Mouse (Mus musculus): ENCODE results near the gene Gpld1.

DNA sequence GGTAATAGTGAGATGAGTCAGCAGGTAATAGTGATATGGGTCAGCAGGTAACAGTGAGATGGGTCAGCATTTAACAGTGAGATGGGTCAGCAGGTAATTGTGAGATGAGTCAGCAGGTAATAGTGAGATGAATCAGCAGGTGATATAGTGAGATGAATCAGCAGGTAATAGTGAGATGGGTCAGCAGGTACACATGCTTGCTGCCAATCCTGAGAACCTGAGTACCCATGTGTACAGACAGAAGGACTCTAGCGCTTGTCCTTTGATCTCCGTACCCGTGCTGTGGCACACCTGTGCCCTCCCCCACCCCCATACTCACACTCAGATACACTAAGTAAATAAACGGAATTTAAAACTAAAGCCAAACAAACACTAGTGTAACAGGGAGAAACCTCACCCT is 28.0 kb upstream of the Gpld1 start:
- TF ChIP-seq POLR2A (IDR thresholded peaks at IDR 0.05; ENCODE audit: control insufficient read depth, low read depth, low read length): no peak
- no peak for TF ChIP-seq CTCF (IDR thresholded peaks at IDR 0.05; ENCODE audit: control insufficient read depth, insufficient read depth, insufficient replicate concordance, low read depth, low read length)

Data from testis, adult 2 months (tissue).